Mouse (Mus musculus): ENCODE measurements around the gene Pias3. TPM values are rescaled to one million over a fixed set of nuclear protein-coding genes. Genes with fewer than 3 reads are reported as not detected.
A peak's percentile ranks its signal among the peaks of the same experiment; 100 is the strongest.
"Not testable (repeated sequence)": the region's sequence is repeated elsewhere in the genome, so short reads cannot be mapped to it uniquely, and the experiment has no call there.

Pias3 gene
- total RNA-seq, 4 experiments from 2014 or later = 27.3 to 38.0 (median 32.6) TPM

- no peak for DNase-seq
Observed at GRCm38 (mm10) chr3:96684822-96685156, 11.4 kb upstream of the Pias3 start.

DNA sequence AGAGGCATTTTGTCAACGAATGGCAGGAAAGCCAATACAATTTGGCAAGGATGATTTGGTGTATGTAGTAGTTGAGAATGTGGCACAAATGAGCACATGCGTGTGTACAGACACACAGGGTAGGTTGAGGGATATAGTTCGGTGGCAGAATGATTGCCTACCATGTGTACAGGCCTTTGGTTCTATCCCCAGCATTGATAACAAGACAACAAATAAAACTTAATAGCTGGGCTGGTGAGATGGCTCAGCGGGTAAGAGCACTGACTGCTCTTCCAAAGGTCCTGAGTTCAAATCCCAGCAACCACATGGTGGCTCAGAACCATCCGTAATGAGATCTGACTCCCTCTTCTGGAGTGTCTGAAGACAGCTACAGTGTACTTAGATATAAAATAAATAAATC lies 10.1 kb upstream of the Pias3 start:
- DNase-seq = not testable (repeated sequence)

GRCm38 (mm10) chr3:96688854-96689253 lies 7.3 kb upstream of the Pias3 start:
- no peak for DNase-seq

DNA sequence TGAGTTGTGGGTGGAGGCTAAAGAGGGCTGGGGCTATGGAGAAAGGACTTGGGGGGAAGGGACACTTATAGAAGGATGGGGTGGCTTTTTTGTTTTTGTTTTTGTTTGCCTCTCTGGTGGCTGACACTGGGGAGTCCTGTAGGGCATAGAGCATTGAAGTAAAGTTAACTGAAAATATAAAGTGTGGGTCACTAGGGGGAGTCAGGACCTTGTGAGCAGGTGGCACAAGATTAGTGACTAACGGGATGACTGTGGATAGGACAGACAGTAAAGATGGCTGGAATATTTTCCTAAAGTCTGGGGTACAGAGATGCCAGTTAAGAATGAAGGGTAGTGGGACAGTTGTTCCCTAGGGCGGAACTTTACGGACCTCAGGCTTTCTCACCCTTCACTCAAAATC lies 5.9 kb upstream of the Pias3 start:
- DNase-seq = no peak

DNA sequence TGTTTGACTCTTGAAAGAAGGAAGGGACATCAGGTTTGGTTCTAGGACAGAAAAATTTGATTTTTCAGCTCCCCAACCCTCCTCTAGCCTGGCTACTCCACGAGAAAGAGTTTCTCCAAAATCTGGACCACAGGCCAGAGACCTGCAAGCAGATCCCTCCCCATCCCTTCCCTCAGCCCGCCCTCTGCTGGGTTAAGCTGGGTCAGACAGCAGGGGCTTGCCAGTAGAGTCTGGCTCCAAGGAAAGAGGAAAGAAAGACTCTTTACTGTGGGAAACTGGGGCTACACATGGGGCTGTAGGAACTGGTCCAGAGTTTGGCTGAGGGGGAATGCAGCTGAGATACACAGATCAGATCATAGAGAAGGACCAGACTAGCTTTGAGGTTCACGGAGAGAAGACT lies 3.7 kb upstream of the Pias3 start:
- no peak for DNase-seq

- DNase-seq = no peak
Observed at GRCm38 (mm10) chr3:96693579-96693978, 2.6 kb upstream of the Pias3 start.

- peak; percentile 87 for DNase-seq
Observed at GRCm38 (mm10) chr3:96696766-96697732, 865 bp downstream of the Pias3 start.

- DNase-seq = no peak
Observed at GRCm38 (mm10) chr3:96698993-96699690, 3.0 kb downstream of the Pias3 start.

DNA sequence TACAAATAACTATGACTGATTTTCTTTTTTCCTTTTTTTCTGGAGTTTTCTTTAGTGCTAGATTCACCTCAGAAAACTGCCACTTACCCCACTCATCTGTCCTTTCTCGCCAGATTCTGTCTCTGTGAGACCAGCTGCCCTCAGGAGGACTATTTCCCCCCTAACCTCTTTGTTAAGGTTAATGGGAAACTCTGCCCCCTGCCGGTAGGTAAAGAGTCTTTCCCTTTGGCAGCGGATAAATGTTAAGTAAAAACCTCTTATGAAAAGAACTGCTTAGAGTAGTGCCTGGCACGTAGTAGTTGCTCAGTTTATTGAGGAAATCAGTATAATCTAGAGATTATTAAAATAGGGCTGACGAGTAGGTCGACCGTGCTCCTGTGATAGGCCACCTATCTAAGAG lies 4.2 kb downstream of the Pias3 start:
- DNase-seq = no peak

- no peak for DNase-seq
Observed at GRCm38 (mm10) chr3:96701003-96701402, 4.8 kb downstream of the Pias3 start.

GRCm38 (mm10) chr3:96704778-96705177 lies 8.6 kb downstream of the Pias3 start:
- no peak for DNase-seq

DNA sequence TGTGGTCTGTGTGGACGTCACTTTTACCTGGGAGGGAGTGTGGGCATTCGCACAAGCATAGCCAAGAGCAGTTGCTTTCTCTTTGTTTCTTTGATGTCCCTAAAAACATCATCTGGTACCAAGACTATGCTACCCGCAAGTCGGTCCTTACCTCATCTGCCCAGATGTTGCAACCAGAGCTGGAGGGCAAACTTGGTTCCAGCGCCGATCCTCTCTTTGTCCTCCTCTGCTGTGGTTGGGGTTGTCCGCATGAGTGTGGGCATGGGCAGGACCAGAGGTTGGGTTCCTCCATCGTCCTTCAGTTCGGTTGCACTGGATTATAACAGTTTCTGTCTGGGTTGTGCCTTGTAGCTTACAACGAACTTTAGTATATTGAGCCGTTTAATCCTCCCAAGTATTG lies 10.0 kb downstream of the Pias3 start:
- no peak for DNase-seq

DNA sequence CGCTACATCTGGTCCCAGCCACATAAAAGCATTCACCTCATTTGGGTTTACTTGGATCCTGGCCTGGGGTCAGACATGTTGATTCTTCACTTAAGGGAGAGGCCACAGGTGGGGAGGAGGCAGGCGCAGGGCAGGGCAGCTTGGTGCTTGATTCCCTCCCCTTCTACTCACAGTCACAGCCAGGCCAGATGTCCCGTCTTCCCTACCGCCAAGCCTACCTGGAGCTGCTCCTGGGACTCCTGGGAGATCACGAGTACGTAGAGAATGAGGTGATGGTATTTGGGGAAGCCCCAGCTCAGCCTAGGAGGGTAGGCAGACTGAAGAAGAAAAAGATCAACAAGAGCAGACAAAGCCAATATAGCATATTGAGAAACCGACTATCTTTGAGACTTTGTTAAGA lies 10.8 kb downstream of the Pias3 start:
- no peak for DNase-seq

DNA sequence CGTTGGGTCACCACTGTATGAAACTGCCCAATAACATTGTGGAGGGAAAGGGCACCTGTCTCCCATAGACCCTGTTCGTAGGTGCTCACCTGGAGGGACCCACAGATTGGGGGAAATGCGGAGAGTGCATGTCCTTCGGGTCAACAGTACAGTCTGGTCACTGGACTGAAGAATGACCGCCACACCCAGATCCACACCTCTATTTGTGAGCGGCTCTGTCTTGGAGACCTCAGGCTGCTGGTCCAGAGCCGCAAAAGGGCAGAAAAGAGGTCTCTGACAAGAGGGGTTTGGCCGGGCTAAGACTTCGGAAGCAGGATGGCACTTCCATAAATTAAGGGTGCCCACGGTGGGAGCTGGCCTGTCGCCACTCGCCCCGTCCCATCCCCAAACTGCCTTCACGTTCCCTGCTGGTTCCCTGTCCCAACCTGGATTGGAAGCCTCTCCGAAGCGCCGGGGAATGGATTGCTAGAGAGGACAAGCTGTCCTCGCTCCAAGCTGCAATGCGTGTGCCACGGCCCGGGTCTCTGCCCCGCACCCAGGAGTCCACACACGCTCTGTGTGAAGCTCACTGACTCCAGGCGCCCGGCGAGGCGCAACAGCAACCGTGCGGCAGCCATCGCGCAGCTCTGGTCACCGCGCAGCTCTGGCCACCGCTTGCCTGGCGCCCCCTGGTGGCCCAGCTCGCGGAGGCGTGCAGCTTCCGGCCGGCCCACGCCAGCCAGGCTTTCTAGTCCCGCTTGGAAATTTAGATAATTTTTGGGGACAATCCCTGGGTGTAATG lies 11.9 kb downstream of the Pias3 start, which contains the start of gene Nudt17:
Gene Nudt17 (minus strand): TSS at position 660 of the 781 bp plus-strand sequence.
- DNase-seq = peak; percentile 52

DNA sequence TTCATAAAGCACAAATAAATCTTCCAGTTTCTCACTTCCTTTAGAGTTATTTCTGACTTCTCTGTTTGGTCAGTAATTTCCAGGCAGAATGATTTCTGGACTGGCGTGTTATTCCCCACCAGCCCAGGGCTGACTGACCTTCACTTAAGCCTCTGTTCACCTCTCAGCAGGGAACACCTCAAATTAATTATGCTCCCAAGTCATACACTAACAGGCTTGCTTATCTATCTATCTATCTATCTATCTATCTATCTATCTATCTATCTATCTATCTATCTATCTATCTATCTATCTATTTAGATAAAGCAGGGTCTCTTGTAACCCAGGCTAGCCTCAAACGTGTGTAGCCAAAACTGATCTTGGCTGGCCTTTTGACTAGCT lies 12.5 kb downstream of the Pias3 start:
- DNase-seq = no peak

DNA sequence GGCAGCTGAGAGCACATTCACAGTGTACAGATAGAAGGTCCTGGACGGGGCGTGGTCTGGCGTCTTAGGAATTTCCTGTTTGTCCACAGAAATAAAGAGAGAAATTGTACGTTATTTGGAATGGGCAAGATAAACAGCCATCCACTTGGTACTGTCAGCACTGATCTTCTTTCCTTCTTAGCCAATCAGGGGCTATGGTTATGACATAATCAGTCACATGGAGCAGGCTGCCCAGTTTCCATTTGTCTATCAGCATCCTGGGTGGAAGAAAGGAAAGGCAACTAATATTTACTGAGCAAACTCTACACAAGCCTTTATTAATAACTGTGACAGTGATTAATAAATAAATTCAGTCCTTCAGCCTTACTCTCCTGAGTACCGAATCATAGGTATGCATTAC lies 18.1 kb downstream of the Pias3 start:
- no peak for DNase-seq

- no peak for DNase-seq
Observed at GRCm38 (mm10) chr3:96715854-96716253, 19.7 kb downstream of the Pias3 start.

GRCm38 (mm10) chr3:96719173-96719572 lies 23.0 kb downstream of the Pias3 start:
- DNase-seq = no peak

GRCm38 (mm10) chr3:96727343-96727827 lies 31.2 kb downstream of the Pias3 start, which contains the start of the genes Polr3c and Rnf115:
TSS of gene Polr3c (minus strand) at chr3:96727628.
TSS of gene Rnf115 (plus strand) at chr3:96727664.
- peak; percentile 97 for DNase-seq

DNA sequence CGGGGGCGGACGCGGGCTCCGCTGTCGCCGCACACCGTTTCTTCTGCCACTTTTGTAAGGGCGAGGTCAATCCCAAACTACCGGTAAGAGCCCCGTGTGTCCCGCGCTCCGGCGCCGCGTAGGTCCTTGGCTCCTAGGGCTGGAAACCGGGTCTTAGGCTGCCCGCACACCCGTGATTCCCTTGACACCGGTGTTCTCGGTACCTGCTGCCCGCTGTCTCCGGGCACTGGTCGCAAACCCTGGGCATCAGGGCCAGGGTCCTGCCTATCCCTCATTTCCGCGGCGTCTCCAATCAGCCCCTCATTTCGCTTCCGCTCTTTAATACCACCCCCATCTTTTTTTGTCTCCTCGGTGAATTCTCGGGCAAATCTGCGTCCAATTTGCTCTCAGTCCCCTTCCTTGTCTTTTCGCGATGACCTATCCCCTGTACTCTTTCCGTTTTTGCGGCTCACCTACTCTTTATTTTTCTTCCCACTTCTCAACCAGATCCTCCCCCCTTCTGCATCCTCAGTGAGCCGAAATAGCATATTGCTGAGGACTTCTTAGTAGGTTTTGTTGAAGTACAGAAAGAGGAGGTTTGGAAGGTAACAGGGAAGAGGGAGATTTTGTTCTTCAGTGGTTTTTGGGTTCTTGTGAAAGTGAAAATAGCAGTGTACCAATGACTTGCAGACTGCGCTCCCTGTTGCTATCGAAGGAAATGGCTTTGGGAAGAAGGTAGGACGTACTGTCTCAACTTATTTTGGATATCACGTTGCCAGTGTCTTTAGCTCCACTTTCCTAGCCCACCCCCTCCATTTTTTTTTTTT lies 31.8 kb downstream of the Pias3 start:
- DNase-seq = no peak

DNA sequence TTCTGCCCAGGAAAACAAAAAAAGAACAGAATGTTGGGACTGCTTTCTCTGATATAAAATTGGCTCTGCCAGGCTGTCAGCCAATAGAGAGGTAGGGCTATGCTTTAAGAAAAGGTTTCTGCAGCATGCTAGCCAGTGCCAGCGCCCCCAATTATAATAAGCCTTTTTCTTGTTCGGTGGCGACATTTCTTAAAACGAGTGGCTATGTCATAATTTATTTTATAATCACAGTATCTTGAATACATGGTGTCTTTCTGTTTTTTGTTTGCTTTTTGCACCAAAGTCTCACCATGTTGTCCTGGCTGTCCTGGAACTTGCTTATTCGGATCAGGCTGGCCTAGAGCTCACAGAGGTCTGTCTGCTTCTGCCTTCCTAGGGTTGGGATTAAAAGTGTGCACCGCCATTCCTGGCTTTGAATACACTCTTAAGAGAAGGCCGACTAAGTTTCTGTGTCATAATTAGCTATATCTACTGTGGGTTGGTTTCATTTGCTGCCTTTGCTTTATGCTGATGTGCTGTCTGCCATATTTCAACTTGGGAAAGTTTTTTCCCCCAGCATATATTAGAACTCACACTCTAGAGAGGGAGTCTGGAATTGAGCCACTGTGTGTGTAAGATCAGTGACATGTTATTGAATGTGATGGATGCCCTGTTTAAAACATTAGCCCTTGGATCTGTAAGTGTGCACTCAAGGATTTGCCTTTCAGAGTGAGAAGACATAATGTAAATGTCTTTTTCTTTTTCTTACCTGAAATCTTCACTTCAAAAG lies 32.6 kb downstream of the Pias3 start:
- no peak for DNase-seq

Data from adrenal gland, adult 8-10 months (tissue).